Mouse (Mus musculus) splenic B cell, adult 2 months (primary cell): ENCODE results near the gene Gemin8.

Source experiments
- DNase-seq: peaks from one replicate; pipeline ENCODE4 v3.0.0-alpha.2; 2011; ENCODE audit warnings: low read depth, low spot score
- H3K27me3 ChIP-seq: 2 replicates; pipeline ENCODE4 v1.6.1; 2012; ENCODE audit warnings: mild to moderate bottlenecking, low read length, moderate library complexity, mixed read lengths; ENCODE audit not compliant: control insufficient read depth, poor library complexity, insufficient read depth, severe bottlenecking
- H3K36me3 ChIP-seq: 2 replicates; pipeline ENCODE4 v1.6.1; 2012; ENCODE audit warnings: mild to moderate bottlenecking, low read length, moderate library complexity, mixed read lengths; ENCODE audit not compliant: control insufficient read depth, poor library complexity, insufficient read depth, severe bottlenecking

Gene Gemin8

GRCm38 (mm10) chrX:166198266-166198665 is 28.0 kb downstream of the Gemin8 start:
- no peaks in the 10 kb centered on the region for H3K36me3 ChIP-seq
- H3K27me3 ChIP-seq, result no peaks in the 10 kb centered on the region
- no peak for DNase-seq

DNA sequence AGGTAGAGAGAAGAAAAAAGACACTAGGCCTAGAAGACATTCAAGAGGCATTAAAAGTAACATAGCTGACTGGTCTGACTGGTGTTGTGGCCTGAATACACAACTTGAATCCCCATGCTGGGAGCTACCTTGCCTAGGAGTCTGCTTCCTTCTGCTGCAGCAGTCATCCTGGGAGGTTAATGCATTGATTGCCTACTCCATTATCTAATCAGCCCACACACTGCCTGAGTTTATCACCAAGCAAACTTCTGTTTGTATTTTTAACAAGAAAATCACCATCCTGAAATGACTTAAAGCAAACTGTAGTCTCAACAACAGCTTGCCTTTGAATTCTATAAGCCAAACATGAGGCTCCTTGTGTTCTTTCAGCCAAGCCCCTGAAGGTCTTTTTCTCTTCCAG is 29.6 kb downstream of the Gemin8 start:
- DNase-seq, result no peak
- H3K27me3 ChIP-seq, result no peaks in the 10 kb centered on the region
- no peaks in the 10 kb centered on the region for H3K36me3 ChIP-seq

DNA sequence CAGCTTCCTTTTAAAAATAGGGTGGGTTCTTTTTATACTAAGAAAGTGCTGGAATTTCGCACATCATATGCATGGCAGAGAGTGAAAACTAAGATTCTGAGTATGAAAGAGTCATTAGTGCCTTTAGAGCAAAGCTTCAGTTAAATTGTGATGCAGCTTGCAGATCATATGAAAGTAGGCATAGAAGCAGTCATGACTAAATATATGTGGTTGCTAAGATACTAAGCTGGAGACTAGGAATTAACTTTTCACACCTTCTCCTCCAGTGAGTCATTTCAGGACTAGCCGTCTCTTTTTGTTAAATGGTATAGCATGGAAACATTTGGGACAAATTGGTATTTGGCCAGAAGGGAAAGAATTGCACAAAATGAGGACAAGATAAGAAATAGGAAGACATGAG is 44.3 kb downstream of the Gemin8 start:
- no peaks in the 10 kb centered on the region for H3K27me3 ChIP-seq
- H3K36me3 ChIP-seq, result no peaks in the 10 kb centered on the region
- DNase-seq, result no peak

- Histone ChIP-seq H3K27me3 (no peaks in the 10 kb centered on the region), H3K36me3 (no peaks in the 10 kb centered on the region)
- no peak for DNase-seq
Observed at GRCm38 (mm10) chrX:166216248-166216647, 46.0 kb downstream of the Gemin8 start.

GRCm38 (mm10) chrX:166216720-166217119 is 46.5 kb downstream of the Gemin8 start:
- Histone ChIP-seq H3K27me3 (no peaks in the 10 kb centered on the region), H3K36me3 (no peaks in the 10 kb centered on the region)
- no peak for DNase-seq

DNA sequence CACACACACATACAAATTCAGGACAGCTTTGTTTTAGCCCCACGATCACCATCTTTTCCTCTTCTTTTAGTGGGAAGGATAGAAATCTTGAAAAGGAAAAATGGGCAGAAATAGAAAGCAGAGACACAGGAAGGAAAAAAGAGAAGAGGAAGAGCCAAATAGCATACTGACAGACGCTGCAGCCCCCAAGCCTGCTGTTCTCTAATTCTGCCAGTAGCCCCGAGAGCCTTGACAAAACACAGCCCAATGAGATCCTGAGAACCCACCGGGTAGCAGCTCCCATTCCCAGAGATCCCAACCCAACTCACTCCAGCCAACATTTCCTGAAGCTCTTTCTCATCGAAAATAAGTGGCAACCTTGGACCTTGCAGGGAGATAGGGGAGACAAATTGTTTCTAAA is 49.1 kb downstream of the Gemin8 start:
- no peak for DNase-seq
- no peaks in the 10 kb centered on the region for H3K36me3 ChIP-seq
- H3K27me3 ChIP-seq, result no peaks in the 10 kb centered on the region

- no peaks in the 10 kb centered on the region for H3K27me3 ChIP-seq
- no peak for DNase-seq
- H3K36me3 ChIP-seq, result no peaks in the 10 kb centered on the region
Observed at GRCm38 (mm10) chrX:166226856-166227255, 56.6 kb downstream of the Gemin8 start.

GRCm38 (mm10) chrX:166229750-166230149 is 59.5 kb downstream of the Gemin8 start:
- DNase-seq, result no peak
- no peaks in the 10 kb centered on the region for H3K27me3 ChIP-seq
- H3K36me3 ChIP-seq, result no peaks in the 10 kb centered on the region

DNA sequence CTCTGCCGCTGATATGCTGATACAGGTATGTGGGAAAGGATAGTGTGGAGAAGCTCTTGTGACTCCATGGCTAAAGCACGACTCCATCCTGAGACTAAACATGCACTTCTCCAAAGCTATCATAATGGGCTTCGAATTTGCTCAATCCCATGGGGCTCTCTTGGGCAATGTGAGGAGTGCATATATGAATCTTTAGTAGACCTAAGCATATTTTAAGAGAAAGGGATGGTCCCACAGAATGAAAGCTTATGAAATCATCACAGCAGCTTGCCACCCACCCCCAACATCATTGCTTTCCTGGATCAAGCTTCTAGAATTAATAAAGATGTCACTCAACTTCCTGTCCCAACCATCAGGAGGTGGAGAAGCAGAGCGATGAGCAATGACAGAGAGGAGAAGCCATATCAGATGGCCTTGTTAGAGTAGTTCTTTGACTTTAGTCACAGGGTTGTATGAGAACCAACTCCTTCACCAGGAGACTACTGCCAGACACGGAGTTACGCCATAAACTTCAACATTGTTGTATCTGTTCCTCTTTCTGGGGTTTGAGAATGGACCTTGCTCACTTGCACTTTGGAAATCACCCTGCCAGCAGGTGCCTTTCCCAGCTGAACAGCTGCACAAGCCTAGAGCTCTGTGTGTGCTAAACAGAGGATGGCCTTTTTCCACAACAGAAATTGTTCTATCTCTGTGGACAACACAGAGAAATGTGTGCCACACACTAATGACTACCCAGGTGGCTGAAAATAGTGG is 60.4 kb downstream of the Gemin8 start:
- peak; percentile 51 for DNase-seq
- Histone ChIP-seq H3K27me3 (no peaks in the 10 kb centered on the region), H3K36me3 (no peaks in the 10 kb centered on the region)

DNA sequence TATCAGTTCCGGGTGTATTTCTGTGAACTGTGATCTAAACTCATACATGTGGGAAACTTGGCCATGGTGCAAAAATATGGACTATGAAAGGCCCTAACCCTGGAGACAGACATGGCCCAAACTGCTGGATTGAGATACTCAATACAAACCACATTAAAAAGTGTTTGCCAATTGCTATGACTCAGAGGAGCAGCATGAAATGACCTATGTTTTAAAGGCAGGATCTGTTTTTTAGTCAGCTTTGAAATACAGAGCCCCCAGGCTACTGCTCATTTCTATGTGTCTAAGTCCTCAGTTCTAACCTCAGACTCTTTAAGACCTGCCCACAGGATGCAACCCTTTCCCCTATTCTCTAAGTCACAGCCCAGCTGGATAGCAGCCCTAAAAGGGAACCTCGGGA is 65.9 kb downstream of the Gemin8 start:
- DNase-seq, result no peak
- H3K27me3 ChIP-seq, result no peaks in the 10 kb centered on the region
- H3K36me3 ChIP-seq, result no peaks in the 10 kb centered on the region

GRCm38 (mm10) chrX:166238831-166239460 is 68.7 kb downstream of the Gemin8 start, which contains the start of gene Gpm6b:
Gene Gpm6b, plus strand, starts transcription at chrX:166238911.
- peak; percentile 32 for DNase-seq
- no peaks in the 10 kb centered on the region for H3K36me3 ChIP-seq
- no peaks in the 10 kb centered on the region for H3K27me3 ChIP-seq

GRCm38 (mm10) chrX:166239520-166239919 is 69.3 kb downstream of the Gemin8 start:
- H3K36me3 ChIP-seq, result no peaks in the 10 kb centered on the region
- H3K27me3 ChIP-seq, result no peaks in the 10 kb centered on the region
- DNase-seq, result no peak
